Comparison of ENCODE assay signal across 8 mouse cellular contexts in the genomic region with DNA sequence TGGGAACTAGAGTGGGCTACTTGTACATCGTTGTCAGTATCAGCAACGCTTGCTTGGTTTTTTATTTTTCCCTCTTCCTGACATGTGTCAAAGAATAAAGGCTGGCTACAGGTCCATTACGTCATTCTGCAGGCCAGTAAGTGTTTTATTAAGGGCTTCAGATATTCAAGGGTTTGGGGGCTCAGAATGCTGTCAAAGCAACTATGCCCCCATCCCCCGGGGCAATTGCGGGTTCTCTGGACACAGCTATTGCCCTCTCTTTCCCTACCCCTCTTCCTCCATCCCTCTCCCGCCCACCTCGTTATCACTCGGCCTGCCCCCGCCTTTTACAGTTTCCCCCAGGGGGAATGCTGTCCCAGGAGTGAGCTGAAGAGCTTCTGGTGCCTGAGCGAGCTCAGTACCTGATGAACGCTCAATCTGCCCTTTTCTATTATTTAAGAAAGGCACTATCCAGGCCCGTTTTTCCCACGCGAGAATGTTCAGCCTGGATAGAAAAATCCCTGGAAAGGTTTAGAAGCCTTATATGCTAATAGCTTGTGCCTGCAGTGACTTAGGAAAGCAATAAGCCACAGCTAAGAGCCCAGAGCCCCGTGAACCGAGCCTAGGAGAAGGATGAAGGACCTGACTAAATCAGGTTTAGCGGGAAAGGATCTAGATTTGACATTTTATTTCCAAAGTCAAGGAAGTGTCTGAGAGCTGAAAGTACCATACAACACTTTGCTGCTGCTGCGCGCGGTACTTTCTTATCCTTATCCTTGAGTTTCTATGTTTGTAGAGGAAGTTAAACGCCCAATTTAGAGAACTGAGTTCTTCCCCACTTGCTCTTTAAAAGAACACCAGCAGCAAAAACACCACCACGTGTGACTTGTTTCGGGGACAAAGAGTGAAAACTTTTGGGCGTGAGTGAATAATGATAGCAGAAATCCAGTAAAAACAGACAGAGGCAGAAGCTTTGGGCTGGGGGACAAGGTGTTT. TPM values are rescaled to one million over a fixed set of nuclear protein-coding genes. Genes with fewer than 3 reads are reported as not detected.
A peak's percentile ranks its signal among the peaks of the same experiment; 100 is the strongest.
DNase-seq lines count a peak whose midpoint lies in the region; ATAC-seq and TF ChIP-seq lines count a peak whose summit lies in the region.

No protein-coding gene starts in this region.

- DNase-seq in heart, adult 11 months = peak; percentile 95
- no peak for DNase-seq in heart, postnatal 25 days (ENCODE audit: low spot score)
- DNase-seq in hindbrain, embryonic 10.5 days (ENCODE audit: low spot score) = peak; percentile 33
- DNase-seq in midbrain, postnatal 0 days (ENCODE audit: low spot score) = no peak
- no peak for DNase-seq in kidney, adult 2 months
- no peak for DNase-seq in kidney, adult 8-10 months
- no peak for DNase-seq in adrenal gland, postnatal 25 days

- TF ChIP-seq POLR2A in kidney, adult 2 months (IDR thresholded peaks at IDR 0.05; ENCODE audit: low read depth, low read length) = no peak

- no peak overlapping the region for H3K27ac ChIP-seq in embryonic facial prominence, embryonic 12.5 days
- no peak overlapping the region for H3K27ac ChIP-seq in hindbrain, embryonic 10.5 days
- H3K27ac ChIP-seq in midbrain, postnatal 0 days (ENCODE audit: low read depth, low read length) = no peak overlapping the region
- no peak overlapping the region for H3K27ac ChIP-seq in kidney, adult 2 months (ENCODE audit: insufficient read depth, low read depth, low read length)

- no peak for ATAC-seq in embryonic facial prominence, embryonic 12.5 days (ENCODE audit: insufficient number of reproducible peaks, insufficient read depth, low FRiP score, low TSS enrichment)
- ATAC-seq in midbrain, postnatal 0 days (ENCODE audit: low FRiP score) = no peak

- H3K9ac ChIP-seq in embryonic facial prominence, embryonic 12.5 days = peak overlapping the region; percentile 61
- H3K9ac ChIP-seq in midbrain, postnatal 0 days (replicated peaks; ENCODE audit: low read length, poor library complexity, severe bottlenecking) = no peak overlapping the region

- WGBS in embryonic facial prominence, embryonic 12.5 days = 2% methylated on average over 24 of the region's 24 CpGs
- WGBS in hindbrain, embryonic 10.5 days = 2% methylated on average over 24 of the region's 24 CpGs
- 4% methylated on average over 23 of the region's 24 CpGs for WGBS in midbrain, postnatal 0 days
- 15% methylated on average over 24 of the region's 24 CpGs for WGBS in kidney, adult 2 months

- intact Hi-C loops in heart, postnatal 25 days (cut with DNase I) = loop anchor here (5.0 kb wide), 1 partner anchor 283 kb away; no protein-coding TSS in a partner anchor

- no peak for TF ChIP-seq CTCF in midbrain, postnatal 0 days (IDR thresholded peaks at IDR 0.05)
- TF ChIP-seq CTCF in kidney, adult 2 months (conservative IDR thresholded peaks at IDR 0.05; ENCODE audit: insufficient read depth, insufficient read length, low read depth, low read length) = no peak

- H3K4me1 ChIP-seq in embryonic facial prominence, embryonic 12.5 days = peaks cover 29% of the 10 kb centered on the region
- H3K4me1 ChIP-seq in hindbrain, embryonic 10.5 days (replicated peaks) = peaks cover 34% of the 10 kb centered on the region
- H3K4me1 ChIP-seq in midbrain, postnatal 0 days (ENCODE audit: insufficient read depth, low read length) = no peaks in the 10 kb centered on the region
- H3K4me1 ChIP-seq in kidney, adult 2 months (ENCODE audit: control insufficient read depth, insufficient read depth, low read length) = no peaks in the 10 kb centered on the region

- H3K4me2 ChIP-seq in embryonic facial prominence, embryonic 12.5 days (replicated peaks) = peak overlapping the region; percentile 98
- H3K4me2 ChIP-seq in midbrain, postnatal 0 days (ENCODE audit: low read depth, low read length, poor library complexity, severe bottlenecking) = peak overlapping the region; percentile 96

- H3K27me3 ChIP-seq in embryonic facial prominence, embryonic 12.5 days = peaks cover 29% of the 10 kb centered on the region
- H3K27me3 ChIP-seq in hindbrain, embryonic 10.5 days (ENCODE audit: insufficient read depth, poor library complexity, severe bottlenecking) = peaks cover 87% of the 10 kb centered on the region
- H3K27me3 ChIP-seq in midbrain, postnatal 0 days (ENCODE audit: insufficient read depth, low read length) = peaks cover 68% of the 10 kb centered on the region
- no peaks in the 10 kb centered on the region; the same call in none of the 2 replicates for H3K27me3 ChIP-seq in kidney, adult 2 months (replicated peaks; ENCODE audit: control insufficient read depth, insufficient read depth, low read length)

- H3K9me3 ChIP-seq in embryonic facial prominence, embryonic 12.5 days = no peaks in the 10 kb centered on the region
- H3K9me3 ChIP-seq in hindbrain, embryonic 10.5 days = no peaks in the 10 kb centered on the region
- H3K9me3 ChIP-seq in midbrain, postnatal 0 days (ENCODE audit: low read length) = no peaks in the 10 kb centered on the region

- no peaks in the 10 kb centered on the region for H3K36me3 ChIP-seq in embryonic facial prominence, embryonic 12.5 days
- H3K36me3 ChIP-seq in hindbrain, embryonic 10.5 days = no peaks in the 10 kb centered on the region
- no peaks in the 10 kb centered on the region for H3K36me3 ChIP-seq in midbrain, postnatal 0 days (ENCODE audit: insufficient read depth, low read length)
- H3K36me3 ChIP-seq in kidney, adult 2 months (ENCODE audit: control insufficient read depth, insufficient read depth, low read length) = no peaks in the 10 kb centered on the region

- peak overlapping the region; percentile 64 for H3K4me3 ChIP-seq in embryonic facial prominence, embryonic 12.5 days
- H3K4me3 ChIP-seq in hindbrain, embryonic 10.5 days = peak overlapping the region; percentile 64
- peak overlapping the region; percentile 37 for H3K4me3 ChIP-seq in midbrain, postnatal 0 days (ENCODE audit: low read depth, low read length)
- no peak overlapping the region for H3K4me3 ChIP-seq in kidney, adult 2 months (ENCODE audit: insufficient read depth, low read depth, low read length)

RNA-seq across cellular contexts. Expression of gene Creb5, which starts 1.8 kb away (rescaled TPM):
- 10 to 100 TPM in 1 of 2 experiments, 1 to 10 TPM in 1; 9.3 to 10.9 TPM for total RNA-seq in heart, postnatal 25 days (2021)
- 29.5 and 30.3 TPM in 2 replicates for polyA plus RNA-seq in embryonic facial prominence, embryonic 12.5 days (2016; fragmentation: Nextera tagmentation; extraction: Ambion mirVana)
- polyA plus RNA-seq in hindbrain, embryonic 10.5 days (2016; fragmentation: Nextera tagmentation; extraction: Ambion mirVana) = 3.8 and 4.3 TPM in 2 replicates
- total RNA-seq in midbrain, postnatal 0 days (2014; rRNA removed) = 2.3 and 3.2 TPM in 2 replicates
- polyA plus RNA-seq in midbrain, postnatal 0 days (2015; fragmentation: Nextera tagmentation; extraction: Ambion mirVana) = 1.6 and 1.7 TPM in 2 replicates
- 0.67 and 0.90 TPM in 2 replicates for polyA plus RNA-seq in kidney, adult 2 months (2012; rRNA removed)
- 2.0 and 2.8 TPM in 2 replicates for total RNA-seq in adrenal gland, postnatal 25 days (2021)

Comparison
In these comparisons a context has a peak if more than half of its experiments do, and no peak if none do; other contexts are left out.
1. DNase-seq: peak in heart, adult 11 months (single experiment) and hindbrain, embryonic 10.5 days (single experiment); none in heart, postnatal 25 days (single experiment), midbrain, postnatal 0 days (single experiment), kidney, adult 2 months (single experiment), kidney, adult 8-10 months (0 of 2) and adrenal gland, postnatal 25 days (single experiment).